Mouse (Mus musculus): ENCODE data around the gene Apom. TPM values are rescaled to one million over a fixed set of nuclear protein-coding genes. Genes with fewer than 3 reads are reported as not detected.

The Apom gene
- polyA plus RNA-seq, 1 experiment from 2014 or later = 0.34 TPM

DNA sequence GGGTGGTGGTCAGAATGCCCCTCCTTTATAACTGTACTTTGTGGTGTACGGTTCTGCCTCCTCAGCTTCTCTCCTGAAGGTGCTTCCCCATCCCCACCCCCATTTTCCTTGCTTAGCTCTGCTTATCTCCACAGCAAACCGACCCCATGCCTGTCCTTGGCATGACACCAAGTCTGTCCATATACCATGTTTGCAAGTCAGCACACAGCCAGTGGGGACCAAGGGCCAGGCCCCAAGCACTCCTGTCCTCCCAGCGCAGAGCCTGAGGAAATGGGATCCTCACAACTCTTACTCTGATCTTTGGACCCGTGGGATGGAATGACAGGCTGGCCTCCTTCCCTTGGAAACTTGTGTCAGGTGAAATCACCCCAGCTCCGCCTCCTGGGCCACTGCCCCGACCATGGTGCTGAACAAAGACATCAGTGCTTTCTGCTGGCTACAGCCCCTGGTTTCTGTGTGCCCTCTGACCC is 28.6 kb downstream of the Apom start:
- Histone ChIP-seq H3K9me3 (ENCODE audit: control insufficient read depth, low read length) (no peaks in the 10 kb centered on the region), H3K27me3 (ENCODE audit: control insufficient read depth, insufficient read depth, low read length) (no peaks in the 10 kb centered on the region), H3K4me3 (ENCODE audit: low read depth, low read length) (no peak overlapping the region), H3K4me2 (replicated peaks; ENCODE audit: low read depth, low read length) (no peak overlapping the region), H3K9ac (ENCODE audit: low read depth, low read length) (no peak overlapping the region), H3K4me1 (replicated peaks; ENCODE audit: control insufficient read depth, insufficient read depth, low read length) (no peaks in the 10 kb centered on the region), H3K36me3 (ENCODE audit: control insufficient read depth, insufficient read depth, low read length) (peaks cover 2% of the 10 kb centered on the region; the same call in 1 of the 2 replicates), H3K27ac (ENCODE audit: low read depth, low read length) (no peak overlapping the region)
- WGBS = 69% methylated on average over 6 of the region's 6 CpGs
- ATAC-seq (ENCODE audit: low FRiP score) (no peak), DNase-seq (ENCODE audit: low spot score) (no peak)

DNA sequence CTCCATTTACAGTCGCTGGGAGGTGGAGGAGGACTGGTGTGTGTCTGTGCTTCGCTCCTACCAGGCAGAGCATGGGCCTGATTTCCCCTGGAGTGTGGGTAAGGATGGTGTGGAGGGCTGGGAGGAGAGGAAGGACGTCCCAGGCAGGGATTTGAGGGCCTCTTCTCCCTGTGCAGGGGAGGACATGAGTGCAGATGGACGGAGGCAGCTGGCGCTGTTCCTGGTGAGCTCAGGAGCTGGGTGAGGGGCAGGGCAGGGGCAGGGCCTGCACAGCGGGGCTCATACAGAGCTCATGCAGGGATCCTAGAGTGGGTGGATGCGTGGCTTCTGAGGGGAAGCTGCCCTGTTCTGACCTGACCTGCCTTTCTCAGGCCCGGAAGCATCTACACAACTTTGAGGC is 29.6 kb downstream of the Apom start:
- WGBS = 80% methylated on average over 8 of the region's 8 CpGs

DNA sequence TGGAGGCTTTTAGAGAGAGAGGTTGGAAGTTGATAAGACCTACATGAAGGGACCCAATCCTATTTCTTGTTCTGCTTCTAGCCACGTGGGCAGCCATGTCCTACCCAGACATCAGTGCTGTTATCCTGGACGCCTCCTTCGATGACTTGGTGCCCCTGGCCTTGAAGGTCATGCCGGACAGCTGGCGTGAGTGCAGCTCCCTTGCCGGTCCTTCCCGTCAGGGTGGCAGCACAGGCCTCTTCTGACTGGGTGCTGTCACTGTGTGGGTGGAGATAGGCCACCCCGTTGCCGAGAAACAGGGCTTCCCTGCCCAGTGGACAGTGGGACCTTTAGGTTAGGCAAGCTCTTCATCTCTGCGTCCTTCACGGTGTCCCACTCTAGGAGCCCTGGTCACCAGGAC is 30.7 kb downstream of the Apom start:
- Histone ChIP-seq H3K4me1 (replicated peaks; ENCODE audit: control insufficient read depth, insufficient read depth, low read length) (no peaks in the 10 kb centered on the region), H3K27ac (ENCODE audit: low read depth, low read length) (no peak overlapping the region), H3K4me3 (ENCODE audit: low read depth, low read length) (no peak overlapping the region), H3K9ac (ENCODE audit: low read depth, low read length) (no peak overlapping the region), H3K36me3 (ENCODE audit: control insufficient read depth, insufficient read depth, low read length) (peaks cover 2% of the 10 kb centered on the region; the same call in 1 of the 2 replicates), H3K9me3 (ENCODE audit: control insufficient read depth, low read length) (no peaks in the 10 kb centered on the region), H3K27me3 (ENCODE audit: control insufficient read depth, insufficient read depth, low read length) (no peaks in the 10 kb centered on the region), H3K4me2 (replicated peaks; ENCODE audit: low read depth, low read length) (no peak overlapping the region)
- ATAC-seq (ENCODE audit: low FRiP score) = no peak
- WGBS = 91% methylated on average over 11 of the region's 11 CpGs
- DNase-seq (ENCODE audit: low spot score) = no peak

More for the DNA sequence above, 29.6 kb downstream of the Apom start:
- H3K27ac ChIP-seq (ENCODE audit: low read depth, low read length) = no peak overlapping the region
- no peak overlapping the region for H3K9ac ChIP-seq (ENCODE audit: low read depth, low read length)
- peaks cover 2% of the 10 kb centered on the region; the same call in 1 of the 2 replicates for H3K36me3 ChIP-seq (ENCODE audit: control insufficient read depth, insufficient read depth, low read length)
- H3K4me3 ChIP-seq (ENCODE audit: low read depth, low read length) = no peak overlapping the region
- ATAC-seq (ENCODE audit: low FRiP score) (no peak), DNase-seq (ENCODE audit: low spot score) (no peak)
- no peaks in the 10 kb centered on the region for H3K4me1 ChIP-seq (replicated peaks; ENCODE audit: control insufficient read depth, insufficient read depth, low read length)
- H3K27me3 ChIP-seq (ENCODE audit: control insufficient read depth, insufficient read depth, low read length) = no peaks in the 10 kb centered on the region
- H3K4me2 ChIP-seq (replicated peaks; ENCODE audit: low read depth, low read length) = no peak overlapping the region
- H3K9me3 ChIP-seq (ENCODE audit: control insufficient read depth, low read length) = no peaks in the 10 kb centered on the region

DNA sequence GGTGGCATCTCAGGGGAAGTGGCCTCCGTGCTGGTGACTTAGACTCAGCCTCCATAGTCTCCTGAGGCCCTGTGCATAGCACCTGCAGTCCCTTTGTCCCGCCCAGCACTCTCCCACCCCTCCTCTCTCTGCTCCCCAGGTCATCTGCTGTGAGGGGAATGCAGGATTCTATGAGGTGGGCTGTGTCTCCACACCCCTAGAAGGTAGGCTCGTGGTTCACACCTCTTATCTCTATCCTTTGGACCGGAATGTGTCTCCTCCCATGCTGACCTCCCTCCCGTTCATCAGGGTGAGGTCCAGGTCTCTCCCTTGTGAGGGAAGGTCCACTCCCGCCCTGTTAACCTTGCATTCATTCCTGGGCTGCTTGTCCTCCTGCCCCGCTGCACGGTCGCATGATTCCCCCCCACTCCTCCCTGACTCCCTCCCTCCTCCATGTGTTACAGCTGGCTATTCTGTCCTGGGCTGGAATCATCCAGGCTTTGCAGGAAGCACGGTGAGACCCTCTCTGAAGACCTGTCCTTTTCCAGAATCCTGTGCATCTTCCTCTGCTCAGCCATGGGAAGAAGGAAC is 31.6 kb downstream of the Apom start:
- no peak overlapping the region for H3K4me2 ChIP-seq (replicated peaks; ENCODE audit: low read depth, low read length)
- no peaks in the 10 kb centered on the region for H3K4me1 ChIP-seq (replicated peaks; ENCODE audit: control insufficient read depth, insufficient read depth, low read length)
- no peak overlapping the region for H3K9ac ChIP-seq (ENCODE audit: low read depth, low read length)
- H3K9me3 ChIP-seq (ENCODE audit: control insufficient read depth, low read length) = no peaks in the 10 kb centered on the region
- H3K4me3 ChIP-seq (ENCODE audit: low read depth, low read length) = no peak overlapping the region
- no peaks in the 10 kb centered on the region for H3K27me3 ChIP-seq (ENCODE audit: control insufficient read depth, insufficient read depth, low read length)
- peaks cover 2% of the 10 kb centered on the region; the same call in 1 of the 2 replicates for H3K36me3 ChIP-seq (ENCODE audit: control insufficient read depth, insufficient read depth, low read length)
- ATAC-seq (ENCODE audit: low FRiP score) (no peak), DNase-seq (ENCODE audit: low spot score) (no peak)
- no peak overlapping the region for H3K27ac ChIP-seq (ENCODE audit: low read depth, low read length)
- WGBS = 65% methylated on average over 10 of the region's 10 CpGs

DNA sequence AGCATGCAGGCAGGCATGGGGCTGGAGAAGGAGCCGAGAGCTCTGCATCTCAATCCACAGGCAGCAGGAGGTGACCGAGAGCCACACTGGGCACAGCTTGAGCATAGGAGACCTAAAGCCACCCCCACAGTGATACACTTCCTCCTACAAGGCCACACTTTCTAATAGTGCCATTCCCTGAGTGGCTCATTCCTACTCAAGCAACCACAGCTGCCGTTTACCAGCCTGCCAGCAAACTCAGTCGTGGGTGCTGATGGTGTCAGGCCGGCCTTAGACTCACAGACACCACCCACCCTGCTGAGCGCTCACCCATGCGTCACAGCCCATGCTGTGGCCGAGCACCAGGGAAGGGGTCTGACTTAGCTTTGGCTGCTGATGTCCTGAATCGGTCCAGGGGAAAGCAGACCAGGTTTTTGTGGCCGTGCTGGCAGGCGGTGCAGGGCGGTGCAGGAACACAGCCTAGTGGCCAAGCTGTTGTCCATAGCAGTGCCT is 34.6 kb downstream of the Apom start:
- WGBS = 83% methylated on average over 12 of the region's 12 CpGs
- Histone ChIP-seq H3K9ac (ENCODE audit: low read depth, low read length) (no peak overlapping the region), H3K4me2 (replicated peaks; ENCODE audit: low read depth, low read length) (no peak overlapping the region), H3K4me3 (ENCODE audit: low read depth, low read length) (no peak overlapping the region), H3K27ac (ENCODE audit: low read depth, low read length) (no peak overlapping the region), H3K4me1 (replicated peaks; ENCODE audit: control insufficient read depth, insufficient read depth, low read length) (no peaks in the 10 kb centered on the region), H3K9me3 (ENCODE audit: control insufficient read depth, low read length) (no peaks in the 10 kb centered on the region), H3K27me3 (ENCODE audit: control insufficient read depth, insufficient read depth, low read length) (no peaks in the 10 kb centered on the region), H3K36me3 (ENCODE audit: control insufficient read depth, insufficient read depth, low read length) (peaks cover 6% of the 10 kb centered on the region; the same call in 1 of the 2 replicates)
- DNase-seq (ENCODE audit: low spot score) = no peak
- no peak for ATAC-seq (ENCODE audit: low FRiP score)

DNA sequence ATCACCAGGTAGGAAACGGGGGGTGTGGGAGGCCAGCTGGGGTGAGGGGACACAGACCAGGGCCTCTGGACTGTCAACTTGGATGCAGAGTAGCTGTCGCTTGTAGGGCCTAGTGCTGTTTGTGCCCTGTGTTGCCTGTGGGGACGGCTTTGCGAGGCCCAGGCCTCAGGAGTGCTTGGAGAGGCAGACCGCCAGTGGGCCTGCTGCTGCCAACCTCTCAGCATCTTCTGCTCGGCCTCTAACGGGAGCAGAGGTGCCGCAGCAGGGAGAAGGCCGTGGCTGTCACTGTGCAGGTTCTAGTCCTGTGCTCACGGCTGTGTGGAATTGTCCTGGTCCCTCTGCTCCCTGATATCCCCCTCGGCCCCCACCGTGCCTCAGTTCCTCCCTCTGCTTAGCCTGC is 35.3 kb downstream of the Apom start:
- Histone ChIP-seq H3K27me3 (ENCODE audit: control insufficient read depth, insufficient read depth, low read length) (no peaks in the 10 kb centered on the region), H3K9ac (ENCODE audit: low read depth, low read length) (no peak overlapping the region), H3K36me3 (ENCODE audit: control insufficient read depth, insufficient read depth, low read length) (peaks cover 4% of the 10 kb centered on the region; the same call in 1 of the 2 replicates), H3K4me2 (replicated peaks; ENCODE audit: low read depth, low read length) (no peak overlapping the region), H3K27ac (ENCODE audit: low read depth, low read length) (no peak overlapping the region), H3K9me3 (ENCODE audit: control insufficient read depth, low read length) (no peaks in the 10 kb centered on the region), H3K4me3 (ENCODE audit: low read depth, low read length) (no peak overlapping the region), H3K4me1 (replicated peaks; ENCODE audit: control insufficient read depth, insufficient read depth, low read length) (no peaks in the 10 kb centered on the region)
- WGBS = 86% methylated on average over 12 of the region's 12 CpGs
- ATAC-seq (ENCODE audit: low FRiP score) (no peak), DNase-seq (ENCODE audit: low spot score) (no peak)

DNA sequence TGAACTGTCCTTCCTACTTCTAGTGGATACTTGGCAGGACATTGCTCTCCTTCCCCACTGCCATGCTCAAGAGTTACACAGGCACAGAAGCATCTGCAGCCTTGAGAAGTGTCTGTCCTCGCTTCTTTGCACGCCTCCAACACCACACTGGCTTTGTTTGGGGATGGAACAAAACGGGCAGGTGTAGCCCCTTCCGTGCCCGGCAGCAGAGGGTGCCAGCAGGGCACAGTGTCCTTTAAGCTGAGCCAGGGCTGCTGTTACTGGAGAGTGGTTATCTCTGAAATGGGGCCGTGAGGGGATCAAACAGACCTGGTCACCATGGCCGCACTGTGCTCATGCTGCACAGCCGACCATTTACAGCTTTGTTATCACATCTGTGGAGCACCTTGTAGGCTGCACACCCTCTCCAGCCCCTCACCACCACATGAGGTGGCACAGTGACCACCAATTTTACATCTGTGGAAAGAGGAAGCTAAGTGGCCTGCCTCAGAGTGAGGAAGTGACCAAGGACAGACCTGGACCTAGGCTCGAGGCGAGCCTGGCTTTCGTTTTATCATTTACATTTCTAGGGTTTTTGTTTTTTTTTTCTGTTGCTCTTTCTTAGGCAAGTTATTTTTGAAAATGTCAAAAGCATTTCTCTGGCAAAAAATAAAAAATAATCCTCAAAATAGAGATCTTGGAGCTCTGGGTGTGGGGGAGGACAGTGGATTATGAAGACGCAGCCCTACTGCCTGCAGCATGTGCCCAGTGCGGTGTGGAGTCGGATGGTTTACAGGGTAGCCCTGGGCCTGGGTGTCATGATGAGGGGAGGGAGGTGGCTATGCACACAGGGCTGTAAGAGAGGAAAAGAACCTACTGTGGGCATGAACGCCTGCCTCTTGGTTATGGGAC is 37.1 kb downstream of the Apom start:
- no peaks in the 10 kb centered on the region for H3K27me3 ChIP-seq (ENCODE audit: control insufficient read depth, insufficient read depth, low read length)
- no peak for DNase-seq (ENCODE audit: low spot score)
- H3K36me3 ChIP-seq (ENCODE audit: control insufficient read depth, insufficient read depth, low read length) = 0 out of 2 replicates have a peak, but pooled peaks cover 6% of the 10 kb centered on the region
- peaks cover 7% of the 10 kb centered on the region; the same call in 1 of the 2 replicates for H3K4me1 ChIP-seq (replicated peaks; ENCODE audit: control insufficient read depth, insufficient read depth, low read length)
- no peaks in the 10 kb centered on the region for H3K9me3 ChIP-seq (ENCODE audit: control insufficient read depth, low read length)
- H3K4me2 ChIP-seq (replicated peaks; ENCODE audit: low read depth, low read length) = no peak overlapping the region
- WGBS = 95% methylated on average over 15 of the region's 15 CpGs
- H3K4me3 ChIP-seq (ENCODE audit: low read depth, low read length) = no peak overlapping the region
- ATAC-seq (ENCODE audit: low FRiP score) = no peak
- H3K27ac ChIP-seq (ENCODE audit: low read depth, low read length) = no peak overlapping the region; the same call in 1 of the 2 replicates
- no peak overlapping the region for H3K9ac ChIP-seq (ENCODE audit: low read depth, low read length)

DNA sequence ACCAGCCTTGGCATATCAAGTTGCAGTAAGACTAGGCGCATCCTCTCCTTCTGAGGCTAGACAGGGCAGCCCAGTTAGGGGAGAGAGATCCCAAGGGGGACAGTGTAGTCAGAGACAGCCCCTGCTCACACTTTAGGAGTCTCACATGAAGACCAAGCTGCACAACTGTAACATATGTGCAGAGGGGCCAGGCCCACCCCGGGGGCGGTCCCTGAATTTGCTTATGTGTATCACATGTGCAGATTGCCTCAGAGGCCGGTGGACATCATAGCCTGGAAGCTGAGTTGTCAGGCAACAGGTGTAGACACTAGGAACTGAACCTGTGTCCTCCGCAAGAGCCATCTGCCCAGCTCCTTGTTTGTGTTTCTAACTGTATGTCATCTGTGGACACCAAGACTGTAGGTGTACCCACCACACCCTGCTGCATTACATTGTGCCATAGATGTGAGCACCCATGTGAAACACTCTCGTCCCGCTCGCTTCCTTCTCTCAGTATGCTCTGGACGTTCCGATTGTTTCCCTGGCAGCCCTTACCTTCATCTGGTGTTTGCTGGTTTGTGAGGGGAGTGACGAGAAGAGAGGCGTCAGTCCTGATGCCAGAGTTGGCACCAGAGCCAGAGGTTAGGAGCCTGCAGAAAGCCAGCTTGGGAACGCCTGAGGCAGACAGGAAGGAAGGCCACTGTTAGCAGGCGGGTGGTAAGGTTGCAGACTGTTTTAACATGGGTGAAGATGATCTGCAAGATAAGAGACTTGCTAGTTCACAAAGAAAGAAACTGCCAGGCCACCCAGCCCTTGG is 39.2 kb downstream of the Apom start:
- H3K27ac ChIP-seq (ENCODE audit: low read depth, low read length) = no peak overlapping the region
- H3K36me3 ChIP-seq (ENCODE audit: control insufficient read depth, insufficient read depth, low read length) = 0 out of 2 replicates have a peak, but pooled peaks cover 6% of the 10 kb centered on the region
- peaks cover 7% of the 10 kb centered on the region; the same call in 1 of the 2 replicates for H3K4me1 ChIP-seq (replicated peaks; ENCODE audit: control insufficient read depth, insufficient read depth, low read length)
- no peak for DNase-seq (ENCODE audit: low spot score)
- H3K4me3 ChIP-seq (ENCODE audit: low read depth, low read length) = no peak overlapping the region
- H3K4me2 ChIP-seq (replicated peaks; ENCODE audit: low read depth, low read length) = no peak overlapping the region
- no peaks in the 10 kb centered on the region for H3K27me3 ChIP-seq (ENCODE audit: control insufficient read depth, insufficient read depth, low read length)
- H3K9me3 ChIP-seq (ENCODE audit: control insufficient read depth, low read length) = no peaks in the 10 kb centered on the region
- no peak for ATAC-seq (ENCODE audit: low FRiP score)
- no peak overlapping the region for H3K9ac ChIP-seq (ENCODE audit: low read depth, low read length)
- WGBS = 93% methylated on average over 14 of the region's 14 CpGs
